Mouse (Mus musculus) spleen, embryonic (tissue): ENCODE measurements at regions not wholly inside any gene's neighbourhood (a gene's known extent, or its start where the extent isn't known, plus 50 kb on each side); places are given as distances from the start of the nearest gene placed in this dataset.
"Not testable (repeated sequence)": the region's sequence is repeated elsewhere in the genome, so short reads cannot be mapped to it uniquely, and the experiment has no call there.

Source experiments
- CTCF ChIA-PET: fragments of 350-600 bp; sonication (Branson Sonifier 250); formaldehyde crosslinking; loops from one replicate; lab custom pipeline; 2022; lab: Charles Lee

DNA sequence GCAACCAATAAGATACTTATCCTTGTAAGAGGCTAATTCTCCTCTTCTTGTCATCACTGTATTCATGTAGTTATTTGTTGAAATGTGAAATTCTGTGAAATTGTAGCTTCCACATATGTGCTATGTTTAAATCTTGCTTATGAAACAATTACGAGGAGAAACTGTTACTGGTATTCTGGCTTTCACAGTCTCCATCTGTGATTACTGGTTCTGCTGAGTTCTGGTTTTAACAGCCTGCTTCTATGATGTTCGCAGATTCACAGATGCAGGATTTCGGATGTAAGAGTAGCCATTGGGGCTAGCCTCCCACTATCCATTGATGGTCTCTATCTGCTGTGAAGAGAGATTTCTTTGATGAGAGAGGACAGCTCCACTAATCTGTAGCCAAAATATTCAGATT is 1067.2 kb upstream of the Aga start:
- CTCF ChIA-PET = interaction anchor here (0.7 kb wide), 1 partner anchor 65 kb away, joined by 3 read pairs; no protein-coding TSS in a partner anchor

DNA sequence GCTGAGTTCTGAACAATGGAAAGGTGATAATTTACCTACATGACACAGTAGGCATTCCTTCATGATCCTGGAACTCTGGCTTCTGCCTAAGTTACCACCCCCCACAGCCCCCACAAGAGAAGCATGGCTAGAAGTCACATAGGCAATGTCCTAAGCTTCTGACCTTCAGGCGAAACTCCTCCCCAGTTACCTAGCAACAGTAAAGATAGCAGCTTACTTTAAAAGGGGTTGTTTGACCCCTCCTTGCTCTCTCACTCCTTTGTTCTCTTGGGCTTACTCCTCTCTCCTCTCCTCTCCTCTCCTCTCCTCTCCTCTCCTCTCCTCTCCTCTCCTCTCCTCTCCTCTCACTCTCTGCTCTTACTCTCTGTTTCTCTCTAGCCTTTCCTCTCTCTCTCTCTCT is 1059.8 kb upstream of the Aga start:
- CTCF ChIA-PET = not testable (repeated sequence)

DNA sequence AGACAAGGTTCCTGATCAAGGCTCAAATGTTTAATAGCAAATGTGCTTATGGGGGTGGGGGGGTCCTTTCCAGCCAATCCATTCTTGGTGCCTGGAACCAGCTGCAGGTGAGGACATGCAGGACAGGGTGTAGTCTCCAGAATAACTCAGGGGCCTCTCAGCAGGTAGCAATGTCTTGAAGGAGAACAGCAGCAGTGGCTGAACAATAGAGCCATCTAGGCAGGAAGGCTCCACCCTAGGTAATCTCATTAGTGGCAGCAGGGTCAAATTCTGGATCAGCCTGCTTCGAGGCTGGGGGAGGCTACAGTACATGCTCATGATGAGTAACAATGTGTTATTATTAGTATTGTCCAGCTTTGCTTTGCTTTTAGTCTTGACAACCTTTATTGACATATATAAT is 1055.9 kb upstream of the Aga start:
- CTCF ChIA-PET = no interaction called here

DNA sequence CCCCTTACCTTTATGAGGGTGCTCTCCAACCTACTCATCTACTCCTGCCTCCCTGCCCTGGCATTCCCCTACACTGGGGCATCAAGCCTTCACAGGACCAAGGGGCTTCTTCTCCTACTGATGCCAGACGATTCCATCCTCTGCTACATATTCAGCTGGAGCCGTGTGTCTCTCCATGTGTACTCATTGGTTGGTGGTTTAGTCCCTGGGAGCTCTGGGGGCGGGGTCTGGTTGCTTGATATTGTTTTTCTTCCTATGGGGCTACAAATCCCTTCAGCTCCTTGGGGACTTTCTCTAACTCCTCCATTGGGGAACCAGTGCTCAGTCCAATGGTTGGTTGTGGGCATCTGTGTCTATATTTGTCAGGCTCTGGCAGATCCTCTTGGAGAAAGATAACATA is 1055.3 kb upstream of the Aga start:
- CTCF ChIA-PET = no interaction called here

DNA sequence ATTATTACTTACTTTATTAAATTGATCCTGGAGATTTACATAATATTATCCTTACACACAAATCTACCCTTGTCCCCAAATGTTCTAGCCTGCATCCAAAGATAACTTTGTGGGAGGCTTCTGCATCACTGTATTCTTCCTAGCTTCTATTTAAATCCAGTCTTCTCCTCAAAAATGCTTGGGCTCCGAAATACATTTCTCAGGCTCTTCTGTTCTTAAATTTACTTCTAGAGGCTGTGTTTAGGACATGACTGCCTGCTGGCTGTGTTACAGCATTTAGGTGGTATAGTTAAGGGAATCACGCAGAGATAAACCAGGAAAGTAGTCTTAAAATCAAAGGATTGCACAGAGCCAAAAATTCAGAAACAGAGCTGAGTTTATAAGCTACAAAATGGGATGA is 1009.1 kb upstream of the Aga start:
- CTCF ChIA-PET = no interaction called here

DNA sequence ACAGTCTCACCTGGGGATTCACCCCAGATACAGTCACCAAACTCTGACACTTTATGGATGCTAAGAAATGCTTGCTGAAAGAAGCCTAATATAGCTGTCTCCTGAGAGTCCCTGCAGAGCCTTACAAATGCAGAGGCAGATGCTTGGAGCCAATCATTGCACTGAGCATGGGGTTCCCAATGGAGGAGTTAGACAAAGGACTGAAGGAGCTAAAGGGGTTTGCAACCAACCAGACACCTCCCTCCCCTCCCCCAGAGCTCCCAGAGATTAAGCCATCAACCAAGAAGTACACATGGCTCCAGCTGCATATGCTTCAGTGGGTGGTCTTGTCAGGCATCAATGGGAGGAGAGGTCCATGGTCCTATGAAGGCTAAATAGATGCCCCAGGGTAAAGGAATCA is 999.7 kb upstream of the Aga start:
- CTCF ChIA-PET = no interaction called here

DNA sequence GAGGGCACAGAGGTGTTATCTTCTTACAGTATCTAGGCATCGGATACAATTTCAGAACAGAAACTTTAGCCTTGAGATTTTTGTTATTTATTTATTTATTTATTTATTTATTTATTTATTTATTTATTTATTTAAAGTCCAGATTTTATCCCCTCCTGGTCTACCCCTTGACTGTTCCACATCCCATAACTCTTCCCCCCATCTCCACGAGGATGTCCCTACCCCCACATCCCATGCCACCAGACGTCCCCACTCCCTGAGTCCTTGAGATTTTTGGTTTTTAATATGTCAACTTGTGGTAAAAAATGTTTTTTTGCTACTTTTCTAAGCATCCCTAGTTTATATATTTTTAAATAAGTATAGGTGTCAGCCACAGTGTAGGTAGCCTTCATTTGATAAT is 968.2 kb upstream of the Aga start:
- CTCF ChIA-PET = no interaction called here

DNA sequence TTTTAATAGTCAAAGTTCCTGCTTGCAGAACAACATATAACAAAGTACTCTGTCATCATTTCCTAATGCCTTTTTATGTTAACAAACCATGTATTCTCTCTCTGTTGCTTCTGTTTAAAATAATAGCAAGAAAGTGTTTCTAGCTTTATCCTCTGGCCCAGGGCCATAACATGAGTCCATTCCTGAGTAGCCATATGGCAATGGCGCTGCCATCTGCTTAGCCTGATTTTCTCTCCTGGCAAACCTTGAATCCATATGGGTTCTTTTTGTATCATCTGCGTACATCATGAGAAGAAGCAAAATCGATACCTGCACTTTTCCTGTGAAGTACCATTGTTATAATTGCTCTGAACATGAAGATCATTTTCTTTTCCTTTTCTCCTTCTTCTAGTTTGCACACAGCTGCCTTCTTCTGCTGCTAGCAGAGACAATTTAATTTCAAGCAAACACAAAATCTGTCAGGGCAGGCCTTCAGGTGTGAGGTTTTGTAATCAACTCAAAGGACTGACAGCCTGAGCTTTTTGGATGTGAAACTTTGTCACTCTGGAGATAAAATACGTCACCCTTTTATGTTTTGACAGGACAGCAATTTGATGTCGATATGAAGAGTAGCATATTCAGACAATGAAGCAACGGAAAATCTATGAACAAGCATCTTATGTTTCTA is 940.2 kb upstream of the Aga start:
- CTCF ChIA-PET = no interaction called here
